Mouse (Mus musculus) brain, adult 2 months (tissue): ENCODE data around the gene Ankrd13c.
"Not testable (repeated sequence)": the region's sequence is repeated elsewhere in the genome, so short reads cannot be mapped to it uniquely, and the experiment has no call there.

ENCODE experiments used
- DNase-seq: peaks from one replicate; pipeline ENCODE4 v3.0.0; 2011; ENCODE audit warnings: low read depth, low spot score

Gene Ankrd13c

DNA sequence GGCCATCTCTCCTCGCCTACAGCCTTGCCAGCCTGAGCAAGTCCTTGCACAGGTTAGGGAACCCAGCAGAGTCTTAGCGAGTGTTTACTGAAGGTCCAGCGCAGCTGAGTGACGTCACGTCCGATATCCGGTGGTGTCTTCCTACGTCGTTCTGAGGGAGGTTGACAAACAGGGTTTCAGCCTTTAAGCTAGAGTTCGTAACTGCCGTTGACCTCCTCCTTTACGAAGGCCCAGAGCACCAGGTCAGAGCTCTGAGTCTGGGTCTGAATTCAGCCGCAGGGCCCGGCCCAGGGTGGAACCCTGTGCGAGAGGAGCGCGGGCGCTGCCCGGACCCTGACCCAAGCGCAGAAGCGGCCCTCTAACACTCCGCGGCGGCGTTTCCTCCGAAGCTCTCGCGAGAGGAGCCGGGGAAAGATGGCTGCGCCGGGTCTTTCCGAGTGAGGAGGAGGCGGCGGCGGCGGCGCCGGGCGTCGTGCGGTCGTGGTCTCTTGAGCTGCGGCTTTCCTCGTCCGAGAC lies at the start of gene Ankrd13c:
TSS of gene Ankrd13c (plus strand) at position 397 of the 516 bp plus-strand sequence.
- DNase-seq = peak; percentile 99

DNA sequence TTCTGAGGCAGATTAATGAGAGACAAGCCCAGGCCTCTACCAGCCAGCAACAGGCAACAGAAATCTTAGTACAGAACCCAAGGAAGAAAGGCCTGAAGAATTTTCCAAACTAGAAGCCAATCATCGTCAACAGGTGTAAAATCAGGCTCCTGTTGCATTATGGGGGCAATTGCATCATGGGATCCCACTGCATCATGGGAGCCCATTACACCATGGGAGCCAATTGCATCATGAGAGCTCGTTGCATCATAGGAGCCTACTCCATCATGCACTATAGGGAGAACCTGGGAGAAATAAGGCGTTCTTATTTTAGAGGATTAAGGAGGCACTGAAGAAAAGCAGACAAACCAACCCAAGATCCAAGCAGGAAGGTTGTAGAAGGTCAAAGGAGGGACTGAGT lies 49.4 kb upstream of the Ankrd13c start:
- DNase-seq = no peak

DNA sequence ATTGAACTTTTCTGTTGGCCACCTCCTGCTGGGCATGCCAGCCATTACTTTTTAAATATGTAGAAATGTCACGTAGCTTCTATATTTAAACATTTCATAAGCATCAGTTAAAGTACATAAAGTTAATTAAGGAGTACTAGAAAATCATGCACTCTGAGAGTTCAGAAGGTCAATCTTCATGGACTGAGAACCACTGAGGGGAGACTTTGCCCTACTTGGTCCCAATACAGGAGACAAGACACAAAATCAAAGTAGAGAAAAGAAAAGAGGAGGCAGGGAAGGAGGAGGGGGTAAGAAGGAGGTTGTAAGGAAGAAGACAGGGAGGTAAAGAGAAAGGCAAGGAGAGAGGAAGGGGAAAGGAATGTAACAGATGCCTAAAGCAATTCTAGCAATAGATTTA lies 47.1 kb upstream of the Ankrd13c start:
- no peak for DNase-seq

DNA sequence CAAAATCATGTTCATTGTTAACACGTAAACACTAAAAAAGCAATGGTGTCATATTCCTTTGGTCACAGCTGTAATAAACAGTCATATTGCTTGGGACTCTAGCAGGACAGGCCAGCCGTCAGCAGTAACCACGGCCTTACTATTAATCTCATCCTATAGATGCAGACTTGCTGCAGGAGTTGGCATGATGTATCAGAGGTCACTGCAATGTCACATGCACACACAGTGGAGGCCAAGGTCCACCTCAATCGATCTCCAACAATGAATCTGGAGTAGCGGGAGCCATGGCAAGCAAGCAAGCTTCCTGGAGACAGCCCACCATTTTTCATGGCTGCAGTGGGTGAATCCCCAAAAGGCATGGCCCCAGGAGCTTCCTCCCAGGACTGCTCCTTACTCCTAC lies 45.3 kb upstream of the Ankrd13c start:
- no peak for DNase-seq

DNA sequence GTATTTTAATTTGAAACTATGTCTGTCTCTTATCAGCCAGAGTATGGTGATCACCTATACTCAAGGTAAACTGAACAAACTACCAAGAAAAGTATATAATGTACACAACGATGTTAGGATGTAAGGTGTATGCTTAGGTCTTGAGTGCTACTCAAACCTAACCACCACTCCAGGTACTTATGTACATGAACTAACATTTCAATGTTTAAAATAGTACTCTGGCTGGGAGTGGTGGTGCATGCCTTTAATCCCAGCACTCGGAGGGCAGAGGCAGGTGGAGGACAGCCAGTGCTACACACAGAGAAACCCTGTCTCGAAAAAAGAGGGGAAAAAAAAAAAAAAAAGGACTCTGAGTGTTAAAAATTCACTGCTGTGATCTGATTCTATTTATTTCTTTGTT lies 38.9 kb upstream of the Ankrd13c start:
- no peak for DNase-seq

DNA sequence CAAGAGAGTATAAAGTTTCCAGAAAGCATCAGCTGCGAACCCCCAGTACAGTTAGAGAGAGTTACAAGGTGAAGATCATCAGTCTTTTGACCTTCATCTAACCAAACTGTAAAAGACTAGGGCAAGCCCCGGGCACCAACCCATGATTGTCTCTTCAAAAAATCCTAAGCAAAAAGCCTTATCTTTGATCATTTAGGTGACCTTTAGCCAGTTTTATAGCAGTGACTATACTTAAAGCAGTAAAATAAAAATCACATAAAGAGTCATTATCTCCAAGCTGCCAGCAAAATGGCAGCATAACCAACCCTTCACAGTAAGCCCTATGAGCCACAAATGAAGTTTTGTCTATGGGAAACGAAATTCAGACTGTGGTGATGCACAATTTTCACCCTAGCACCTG lies 36.8 kb upstream of the Ankrd13c start:
- DNase-seq = no peak

DNA sequence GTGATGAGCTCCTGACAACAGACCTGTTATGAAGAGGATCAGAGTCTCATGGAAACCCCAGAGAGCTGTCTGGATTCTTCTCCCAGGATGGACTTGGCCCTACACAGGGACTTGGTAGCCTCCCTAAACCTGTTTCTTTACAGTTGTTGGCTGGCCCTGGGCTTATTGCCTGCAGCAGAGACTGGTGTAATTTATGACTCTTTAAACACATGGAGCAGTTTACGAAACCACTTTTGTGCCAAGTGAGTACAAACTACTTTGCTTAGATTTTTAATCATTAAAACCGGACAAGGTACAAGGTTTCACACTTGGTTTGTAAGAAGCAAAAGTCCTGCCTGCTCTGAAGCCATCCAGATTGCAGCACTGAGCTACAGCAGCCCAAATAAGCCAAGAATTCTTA lies 34.9 kb upstream of the Ankrd13c start:
- DNase-seq = no peak

DNA sequence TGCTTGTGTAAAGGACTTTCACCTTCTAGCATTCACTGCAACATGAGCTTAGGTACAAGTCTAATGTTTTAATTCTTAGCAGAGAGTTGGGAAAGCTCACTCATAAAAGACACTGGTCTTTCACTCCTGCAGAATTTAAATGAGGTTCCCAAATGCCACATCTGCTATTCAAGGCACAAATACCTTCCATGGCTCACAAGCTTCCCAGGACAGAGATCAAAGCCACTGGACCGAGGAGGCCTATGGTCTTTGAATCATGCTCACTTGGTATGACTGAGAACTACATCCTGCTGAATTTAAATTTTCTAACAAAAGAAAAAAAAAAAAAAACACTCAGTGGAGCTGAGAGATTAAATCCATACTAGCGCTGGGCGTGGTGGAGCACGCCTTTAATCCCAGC lies 30.7 kb upstream of the Ankrd13c start:
- no peak for DNase-seq

DNA sequence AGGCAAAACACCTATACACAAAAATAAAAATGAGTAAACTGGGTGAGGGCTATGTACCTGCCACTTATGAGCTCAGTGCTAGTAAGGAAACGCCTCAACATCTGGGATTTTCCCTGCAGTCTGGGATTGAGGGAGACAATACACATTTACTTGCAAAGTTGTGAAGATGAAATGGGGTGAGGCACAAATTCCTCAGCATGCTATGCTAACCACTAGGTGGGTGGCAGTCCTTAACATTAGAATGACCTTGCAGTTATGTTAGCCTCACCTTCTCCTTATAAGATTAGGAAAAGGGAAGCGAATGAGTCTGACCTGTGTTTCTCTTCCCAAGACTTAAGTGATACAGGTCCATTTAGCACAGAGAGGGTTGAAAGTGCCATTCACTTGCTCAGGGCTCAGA lies 25.7 kb upstream of the Ankrd13c start:
- DNase-seq = no peak

DNA sequence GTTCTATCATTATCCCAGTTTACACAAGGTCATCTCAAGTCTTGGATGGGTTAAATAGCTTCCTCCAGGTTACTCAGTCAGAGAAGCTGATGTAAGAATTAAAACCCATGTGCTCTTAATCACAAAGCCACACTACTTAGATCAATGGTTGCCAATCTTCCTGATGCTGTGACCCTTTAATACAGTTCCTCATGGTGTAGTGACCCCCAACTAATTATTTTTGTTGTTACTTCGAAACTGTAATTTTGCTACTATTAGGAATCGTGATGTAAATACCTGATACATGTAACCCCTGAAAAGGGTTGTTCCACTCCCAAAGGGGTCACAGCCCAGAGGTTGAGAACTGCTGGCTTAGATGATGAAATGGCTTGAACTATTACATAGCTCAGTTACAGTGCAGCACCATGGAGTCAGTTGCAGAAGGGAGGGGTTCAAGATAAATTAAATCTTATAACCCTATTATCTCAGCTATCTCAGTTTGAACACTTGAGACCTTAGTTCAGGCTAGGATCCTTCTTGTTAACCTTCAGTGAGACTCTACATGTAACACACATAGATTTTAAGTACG lies 23.7 kb upstream of the Ankrd13c start:
- DNase-seq = no peak

DNA sequence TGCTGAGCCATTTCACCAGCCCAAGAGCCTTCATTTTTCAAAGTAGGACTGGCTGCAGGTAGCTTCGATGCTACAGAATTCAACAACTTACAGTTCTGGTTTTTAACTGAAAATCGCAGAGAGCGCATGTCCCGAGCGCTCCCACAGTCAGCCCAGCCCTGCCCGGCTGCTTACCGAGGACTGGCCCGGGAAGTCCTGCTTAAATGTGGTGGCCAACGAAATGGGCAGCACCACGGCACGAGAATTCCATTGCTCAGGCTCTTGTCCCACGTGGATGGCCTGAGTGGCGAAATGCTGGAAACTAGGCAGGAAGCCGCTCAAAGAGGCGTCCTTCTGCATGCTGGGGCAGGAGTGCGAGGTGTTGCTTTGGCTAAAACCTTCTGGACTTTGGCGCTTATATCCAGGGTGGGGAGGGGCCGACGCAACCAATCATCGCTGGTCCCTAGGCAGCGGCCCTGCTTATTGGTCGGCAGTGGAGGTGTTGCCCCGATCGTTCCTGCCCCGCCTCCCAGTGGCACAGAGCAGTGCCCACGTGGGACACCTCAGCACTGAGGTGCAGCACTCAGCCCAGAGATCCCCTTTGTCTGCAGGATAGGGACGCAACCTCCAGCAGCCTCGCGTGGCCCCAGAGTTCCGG lies 22.2 kb upstream of the Ankrd13c start, which contains the start of gene Cth:
TSS of gene Cth (minus strand) at position 386 of the 637 bp plus-strand sequence.
- peak; percentile 94 for DNase-seq

DNA sequence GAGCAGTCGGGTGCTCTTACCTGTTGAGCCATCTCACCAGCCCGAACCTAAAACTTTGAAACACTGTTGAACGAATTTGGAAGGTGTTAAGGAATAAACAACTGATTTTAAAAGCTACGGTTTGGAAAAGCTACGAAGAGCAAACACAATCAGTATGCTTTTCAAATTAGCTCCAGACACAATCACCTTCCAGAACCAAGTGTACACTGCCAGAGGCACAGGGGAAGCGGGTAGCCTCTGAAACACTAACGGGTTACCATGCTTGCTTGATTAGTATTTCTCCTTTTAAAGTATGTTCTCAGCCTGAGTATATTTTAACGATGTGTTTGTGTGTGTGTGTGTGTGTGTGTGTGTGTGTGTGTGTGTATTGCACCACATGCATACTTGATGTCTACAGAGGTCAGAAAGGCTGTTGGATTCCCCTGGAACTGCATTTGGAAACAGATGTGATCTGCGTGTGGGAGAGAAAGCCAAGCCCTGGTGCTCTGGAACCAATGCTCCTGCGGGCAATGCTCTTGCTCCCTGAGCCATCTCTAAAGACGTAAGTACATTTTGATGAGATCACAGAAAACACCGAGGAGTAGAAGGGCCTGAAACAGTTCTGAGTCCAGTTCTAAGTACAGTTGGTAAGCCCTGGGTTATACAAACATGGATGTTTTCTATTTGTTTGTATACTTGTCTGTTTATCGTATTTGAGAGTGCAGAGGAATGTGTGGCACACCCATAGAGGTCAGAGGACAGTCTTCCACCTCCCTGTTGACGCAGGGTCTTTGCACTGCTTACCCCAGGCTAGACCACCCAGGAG lies 21.1 kb upstream of the Ankrd13c start:
- no peak for DNase-seq

DNA sequence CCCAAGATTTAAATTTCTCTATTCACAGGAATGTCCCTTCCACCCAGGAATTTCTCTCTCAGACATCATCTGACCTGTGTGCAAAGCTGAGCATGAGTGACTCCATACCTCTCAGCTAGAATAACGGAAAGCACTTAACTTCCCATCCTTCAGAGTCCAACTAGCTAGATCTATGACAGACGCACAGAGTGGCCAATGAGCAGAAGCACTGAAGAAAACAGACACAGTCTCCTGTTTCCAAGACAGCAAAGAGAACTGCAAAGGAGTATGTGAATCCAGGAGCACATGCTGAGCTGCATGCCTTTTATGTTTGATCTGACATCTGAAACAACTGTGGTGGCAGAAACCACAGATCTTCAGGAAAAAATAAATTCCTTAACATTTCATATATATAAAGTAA lies 20.3 kb upstream of the Ankrd13c start:
- peak; percentile 17 for DNase-seq

DNA sequence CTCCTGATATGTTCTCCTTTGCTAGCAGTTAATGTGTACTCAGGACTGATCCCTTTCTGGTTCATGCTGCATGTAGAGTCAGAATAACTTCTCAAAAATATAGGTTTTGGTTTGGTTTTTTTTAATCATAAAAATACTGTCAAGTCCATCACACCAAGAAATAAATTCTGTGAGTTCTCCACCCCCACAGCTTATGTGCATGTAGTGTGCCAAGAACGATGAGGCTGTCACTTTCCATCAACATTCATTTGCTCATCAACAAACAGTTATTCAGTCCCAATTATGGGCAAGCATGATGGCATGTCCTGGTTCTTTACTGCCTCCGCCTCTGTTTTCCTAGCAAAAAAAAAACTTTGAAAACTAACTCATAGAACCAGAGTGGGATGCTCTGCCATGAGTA lies 18.3 kb upstream of the Ankrd13c start:
- DNase-seq = peak; percentile 53

DNA sequence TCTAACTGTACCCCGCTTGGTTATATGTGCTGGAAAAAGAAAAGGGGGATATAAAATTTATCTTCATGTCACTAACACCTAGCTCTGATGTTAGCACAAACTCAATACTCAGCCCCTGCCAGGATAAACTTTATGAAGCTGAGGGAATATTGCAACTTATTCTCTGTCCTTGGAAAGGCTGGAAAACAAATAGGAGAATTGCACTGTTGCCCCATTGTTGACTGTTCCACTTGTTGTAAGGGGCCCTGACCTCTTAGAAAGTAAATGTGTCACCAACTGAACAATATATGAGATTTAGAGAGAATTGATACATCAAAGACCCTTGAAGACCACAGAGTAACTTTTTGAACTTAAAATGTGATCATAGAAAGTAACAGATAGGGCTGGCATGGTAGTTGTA lies 17.6 kb upstream of the Ankrd13c start:
- DNase-seq = no peak

DNA sequence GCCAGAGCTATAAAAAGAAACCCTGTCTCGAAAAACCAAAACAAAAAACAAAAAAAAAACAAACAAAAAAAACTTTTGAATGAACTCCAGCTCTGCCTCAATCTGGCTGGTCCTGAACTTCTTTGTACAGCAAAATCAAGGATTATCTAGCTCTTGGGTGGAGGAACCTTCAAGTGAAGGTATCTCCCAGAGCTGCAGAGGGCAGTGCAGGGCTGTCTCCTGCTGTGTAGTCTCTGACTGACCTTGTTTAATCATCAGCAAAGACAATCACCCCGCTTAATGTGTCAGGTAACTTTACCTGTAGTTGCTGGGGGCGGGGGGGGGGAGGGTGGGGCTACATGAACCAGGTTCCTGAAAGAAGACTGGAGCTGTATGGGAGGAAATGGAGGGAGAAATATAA lies 15.4 kb upstream of the Ankrd13c start:
- DNase-seq = no peak

DNA sequence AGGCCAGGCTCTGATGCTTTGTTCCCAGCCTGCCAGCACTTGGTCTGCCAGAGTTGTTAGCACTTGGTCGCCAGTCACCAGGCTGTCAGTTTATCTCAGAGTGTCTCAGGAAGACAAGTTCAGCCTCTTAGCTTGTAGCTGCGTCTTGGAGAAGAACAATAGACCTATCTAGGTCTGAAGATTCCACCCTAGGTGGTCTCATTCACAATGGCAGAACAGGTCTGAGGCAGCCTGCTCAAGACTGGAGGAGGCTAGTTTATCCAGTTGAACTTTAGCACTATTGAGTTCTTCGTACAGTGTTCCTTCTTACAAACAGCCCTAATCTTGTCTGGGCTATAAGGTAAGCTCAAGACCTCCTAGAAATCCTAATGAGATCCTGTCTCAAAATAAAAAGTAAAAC lies 15.0 kb upstream of the Ankrd13c start:
- no peak for DNase-seq

DNA sequence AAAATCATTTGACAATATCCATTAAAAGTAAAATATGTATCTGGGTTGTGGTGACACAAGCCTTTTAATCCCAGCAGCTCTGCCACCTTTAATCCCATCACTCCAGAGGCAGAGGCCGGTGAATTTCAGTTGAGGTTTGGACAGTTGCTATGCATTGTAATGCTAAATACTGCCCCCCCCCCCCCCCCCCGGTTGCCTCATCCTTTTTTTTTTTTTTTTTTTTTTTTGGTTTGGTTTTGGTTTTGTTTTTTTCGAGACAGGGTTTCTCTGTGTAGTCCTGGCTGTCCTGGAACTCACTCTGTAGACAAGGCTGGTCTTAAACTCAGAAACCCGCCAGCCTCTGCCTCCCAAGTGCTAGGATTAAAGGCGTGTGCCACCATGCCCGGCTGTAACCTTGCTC lies 13.8 kb upstream of the Ankrd13c start:
- not testable (repeated sequence) for DNase-seq

DNA sequence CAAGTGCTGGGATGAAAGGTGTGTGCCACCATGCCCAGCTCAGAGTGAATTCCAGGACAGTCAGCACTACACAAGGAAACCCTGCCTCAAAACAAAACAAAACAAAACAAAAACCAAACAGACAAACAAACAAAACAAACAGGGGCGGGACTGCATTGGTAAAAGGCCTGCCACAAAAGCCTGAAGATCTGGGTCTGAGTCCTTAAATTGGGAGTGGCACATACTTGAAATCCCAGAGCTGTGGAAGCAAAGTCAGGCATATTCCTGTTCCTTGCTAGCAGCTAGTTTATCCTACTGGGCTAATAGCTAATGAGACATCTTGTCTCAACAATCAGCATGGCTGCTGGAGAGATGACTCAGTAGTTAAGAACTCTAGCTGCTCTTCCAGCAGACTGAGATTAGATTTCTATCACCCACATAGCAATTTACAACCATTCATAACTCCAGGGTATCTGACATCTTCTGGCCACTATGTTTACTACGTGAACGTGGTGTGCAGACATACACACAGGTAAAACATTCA lies 12.7 kb upstream of the Ankrd13c start:
- DNase-seq = no peak

DNA sequence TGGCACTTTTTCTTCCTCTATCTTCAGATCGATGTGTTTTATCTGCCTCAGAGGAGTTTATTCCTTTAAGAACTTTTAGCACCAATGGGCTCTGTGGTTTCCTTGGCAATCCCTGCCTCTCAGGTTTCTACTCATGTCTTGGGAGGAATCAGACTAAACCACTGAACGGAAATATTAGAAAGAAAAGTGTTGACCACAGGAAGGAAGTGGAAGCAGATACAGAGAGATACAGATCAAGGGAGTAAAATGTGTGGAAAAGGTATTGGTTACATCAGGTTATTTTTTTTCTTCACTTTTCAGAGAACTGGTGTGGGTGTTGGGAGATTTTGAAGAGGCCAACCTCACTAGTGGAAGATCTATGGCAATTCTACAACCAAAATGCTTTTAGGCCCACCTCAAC lies 8.5 kb upstream of the Ankrd13c start:
- no peak for DNase-seq

DNA sequence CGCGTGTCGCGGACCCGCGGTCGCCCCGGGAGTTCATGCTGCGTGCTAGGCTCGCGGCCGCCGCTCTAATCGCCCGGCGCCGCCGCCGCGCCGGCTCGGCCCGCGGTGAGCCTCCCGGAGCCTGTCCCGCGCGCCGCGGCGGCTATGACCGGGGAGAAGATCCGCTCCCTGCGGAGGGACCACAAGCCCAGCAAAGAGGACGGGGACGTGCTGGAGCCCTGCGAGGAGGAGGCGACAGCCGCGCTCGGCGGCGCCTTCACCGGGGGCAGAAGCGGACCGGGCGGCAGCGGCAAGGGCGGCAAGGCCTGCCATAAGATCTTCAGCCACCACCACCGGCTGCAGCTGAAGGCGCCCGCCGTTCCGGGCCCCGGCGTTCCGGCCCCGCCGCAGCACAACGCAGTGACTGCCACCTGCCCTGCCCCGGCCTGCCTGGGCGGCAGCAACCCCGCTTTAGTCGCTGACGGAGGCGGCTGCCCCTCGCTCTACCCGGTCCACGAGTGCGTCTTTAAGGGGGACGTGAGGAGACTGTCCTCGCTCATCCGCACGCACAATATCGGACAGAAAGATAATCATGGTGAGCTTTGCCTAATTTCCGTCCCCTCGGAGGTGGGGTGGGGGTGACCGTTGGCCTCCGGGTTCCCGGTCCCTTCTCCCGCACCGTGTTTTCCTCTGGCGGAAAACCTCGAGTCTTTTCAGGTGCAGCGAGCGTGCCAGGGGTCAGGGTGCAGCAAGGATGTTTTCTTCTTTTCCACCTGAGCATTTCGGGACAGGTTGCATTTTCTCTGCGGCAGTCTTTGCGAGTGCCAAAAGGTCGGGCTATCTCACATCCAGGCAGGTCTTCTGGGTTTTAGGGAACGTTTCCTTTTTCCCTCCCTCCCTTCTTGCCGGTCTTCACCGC lies 593 bp downstream of the Ankrd13c start:
- peak; percentile 27 for DNase-seq
